Mouse (Mus musculus): ENCODE results near the gene Churc1. TPM values are rescaled to one million over a fixed set of nuclear protein-coding genes. Genes with fewer than 3 reads are reported as not detected.
"Not testable (repeated sequence)": the region's sequence is repeated elsewhere in the genome, so short reads cannot be mapped to it uniquely, and the experiment has no call there.

The Churc1 gene
- polyA plus RNA-seq, 1 experiment from 2014 or later = 129 TPM

DNA sequence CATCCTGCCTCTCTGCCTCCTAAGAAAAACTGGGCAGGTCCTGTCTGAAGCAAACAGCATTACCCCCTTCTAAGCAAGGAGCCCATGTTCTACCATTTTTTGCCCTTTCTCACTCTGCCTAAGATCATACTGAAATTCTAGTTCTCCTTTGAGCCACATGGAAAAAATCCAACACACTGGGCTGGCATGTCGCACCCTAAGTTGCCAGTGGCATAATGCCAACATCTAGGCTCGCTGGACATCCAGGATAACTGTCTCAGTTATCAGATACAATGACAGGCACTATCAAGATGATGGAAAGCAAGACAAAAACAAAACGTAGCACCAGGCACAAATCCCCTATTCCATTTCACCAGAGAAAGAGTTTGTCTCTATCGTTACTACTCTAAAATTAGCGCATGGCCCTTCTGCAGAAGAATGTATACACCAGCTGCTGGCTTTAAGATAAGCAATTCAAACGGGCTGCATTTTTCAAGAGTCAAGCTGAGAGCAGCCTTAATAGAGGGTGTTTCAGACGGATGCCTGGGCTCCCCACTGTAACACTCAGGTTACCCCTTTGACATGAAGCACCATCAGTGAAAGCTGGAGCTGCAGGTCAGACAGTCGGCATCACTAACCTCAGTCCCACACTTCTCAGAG, 25.2 kb downstream of the Churc1 start:
- Histone ChIP-seq H3K9ac (ENCODE audit: low read depth, low read length) (no peak overlapping the region), H3K4me1 (replicated peaks; ENCODE audit: control insufficient read depth, insufficient read depth, low read length) (no peaks in the 10 kb centered on the region), H3K27me3 (replicated peaks; ENCODE audit: control insufficient read depth, insufficient read depth, low read length) (no peaks in the 10 kb centered on the region), H3K27ac (ENCODE audit: low read depth, low read length) (no peak overlapping the region; the same call in 1 of the 2 replicates), H3K4me3 (ENCODE audit: low read depth, low read length) (no peak overlapping the region), H3K4me2 (replicated peaks; ENCODE audit: low read depth) (no peak overlapping the region), H3K36me3 (ENCODE audit: control insufficient read depth, insufficient read depth) (peaks cover 4% of the 10 kb centered on the region; the same call in 1 of the 2 replicates), H3K9me3 (ENCODE audit: control insufficient read depth) (no peaks in the 10 kb centered on the region)
- ATAC-seq = no peak
- TF ChIP-seq CTCF (IDR thresholded peaks at IDR 0.05; ENCODE audit: low read depth) = no peak
- WGBS = 38% methylated on average over 8 of the region's 8 CpGs

DNA sequence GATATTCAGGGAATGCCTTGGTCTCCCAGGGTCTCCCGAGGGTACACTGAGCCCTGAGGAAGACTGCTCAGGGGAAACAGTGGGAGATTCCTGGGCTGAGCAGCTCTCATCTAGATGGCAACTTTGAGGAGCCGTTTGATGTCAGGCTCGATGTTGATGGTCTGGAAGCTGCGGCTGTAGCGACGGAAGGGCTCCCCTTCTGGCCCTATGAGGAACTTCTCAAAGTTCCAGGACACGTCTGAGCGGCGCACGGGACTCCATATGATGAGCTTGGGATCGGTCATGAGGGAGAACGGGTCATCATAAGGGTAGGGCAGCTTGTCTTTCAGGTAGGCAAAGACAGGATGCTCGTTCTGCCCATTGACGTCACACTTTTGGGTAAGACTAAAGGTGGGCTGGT, 27.2 kb downstream of the Churc1 start:
- WGBS = 69% methylated on average over 14 of the region's 14 CpGs
- not testable (repeated sequence) for ATAC-seq; H3K9me3 ChIP-seq (ENCODE audit: control insufficient read depth); H3K4me1 ChIP-seq (replicated peaks; ENCODE audit: control insufficient read depth, insufficient read depth, low read length); H3K27ac ChIP-seq (ENCODE audit: low read depth, low read length); H3K9ac ChIP-seq (ENCODE audit: low read depth, low read length); H3K4me3 ChIP-seq (ENCODE audit: low read depth, low read length); H3K27me3 ChIP-seq (replicated peaks; ENCODE audit: control insufficient read depth, insufficient read depth, low read length); H3K4me2 ChIP-seq (replicated peaks; ENCODE audit: low read depth); H3K36me3 ChIP-seq (ENCODE audit: control insufficient read depth, insufficient read depth)
- TF ChIP-seq CTCF (IDR thresholded peaks at IDR 0.05; ENCODE audit: low read depth) = peak; percentile 32; the same call in 1 of the 2 replicates

DNA sequence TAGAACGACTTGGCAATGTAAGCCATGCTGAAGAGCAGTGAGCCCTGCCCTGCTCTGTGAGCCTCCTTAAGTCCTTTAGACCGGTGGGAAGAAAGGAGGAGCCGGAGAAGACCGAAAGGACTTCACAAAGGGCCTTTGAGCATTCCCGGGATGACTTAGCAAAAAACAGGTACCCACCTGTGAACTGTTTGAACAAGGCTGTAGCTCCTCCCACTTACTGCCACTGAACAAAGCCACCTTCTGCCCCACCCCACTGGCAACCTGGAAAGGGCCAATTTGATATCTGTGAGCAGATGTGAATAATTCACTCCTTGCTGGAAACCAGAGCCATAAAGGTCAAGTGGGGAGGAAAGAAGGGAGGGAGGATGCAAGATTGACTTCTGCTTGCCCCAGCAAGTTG, 30.0 kb downstream of the Churc1 start, which contains the start of gene Gpx2:
Gene Gpx2, minus strand, starts transcription at position 205 of the 400 bp plus-strand sequence.
- TF ChIP-seq CTCF (IDR thresholded peaks at IDR 0.05; ENCODE audit: low read depth) = no peak
- Histone ChIP-seq H3K27ac (ENCODE audit: low read depth, low read length) (peak within 1 kb of the TSS; percentile 11; the same call in 1 of the 2 replicates), H3K9ac (ENCODE audit: low read depth, low read length) (no peak within 1 kb of the TSS), H3K9me3 (ENCODE audit: control insufficient read depth) (no peaks in the 10 kb centered on the region), H3K27me3 (replicated peaks; ENCODE audit: control insufficient read depth, insufficient read depth, low read length) (no peaks in the 10 kb centered on the region), H3K36me3 (ENCODE audit: control insufficient read depth, insufficient read depth) (peaks cover 4% of the 10 kb centered on the region; the same call in 1 of the 2 replicates), H3K4me1 (replicated peaks; ENCODE audit: control insufficient read depth, insufficient read depth, low read length) (no peaks in the 10 kb centered on the region; the same call in 1 of the 2 replicates), H3K4me2 (replicated peaks; ENCODE audit: low read depth) (peak within 1 kb of the TSS; percentile 47), H3K4me3 (ENCODE audit: low read depth, low read length) (peak within 1 kb of the TSS; percentile 34)
- WGBS = 48% methylated on average over 5 of the region's 5 CpGs
- peak; percentile 64 for ATAC-seq

DNA sequence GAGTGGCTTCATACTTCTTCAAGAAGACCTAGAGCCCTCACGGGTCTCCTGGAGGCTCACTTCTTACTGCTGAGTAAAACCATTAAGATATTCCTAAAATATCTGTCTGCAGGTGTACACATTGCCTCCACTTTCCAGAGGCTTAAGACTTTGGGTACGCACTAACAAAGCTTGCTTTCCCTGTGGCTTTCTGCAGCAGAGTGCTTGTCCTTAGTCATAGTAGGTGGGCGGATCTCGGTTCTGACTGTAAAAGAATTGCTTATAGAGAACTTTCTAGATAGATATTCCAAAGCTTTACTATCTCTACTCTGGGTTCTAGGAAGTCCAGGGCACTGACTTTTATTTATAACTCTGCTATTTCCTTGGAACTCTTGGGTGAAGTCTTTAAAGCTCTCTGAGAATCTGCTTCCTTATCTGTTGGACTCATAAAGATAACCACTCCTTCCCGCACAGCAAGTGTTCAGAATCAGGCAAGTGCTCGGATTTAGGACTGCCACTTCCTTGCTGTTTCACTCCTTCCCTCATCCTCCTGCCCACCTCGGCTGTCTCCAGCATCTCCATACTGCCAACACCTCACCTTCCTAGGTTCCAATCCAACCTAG, 31.7 kb downstream of the Churc1 start:
- 45% methylated on average over 7 of the region's 7 CpGs for WGBS
- H3K27ac ChIP-seq (ENCODE audit: low read depth, low read length) = peak overlapping the region; percentile 58
- peak; percentile 25; the same call in 1 of the 2 replicates for ATAC-seq

DNA sequence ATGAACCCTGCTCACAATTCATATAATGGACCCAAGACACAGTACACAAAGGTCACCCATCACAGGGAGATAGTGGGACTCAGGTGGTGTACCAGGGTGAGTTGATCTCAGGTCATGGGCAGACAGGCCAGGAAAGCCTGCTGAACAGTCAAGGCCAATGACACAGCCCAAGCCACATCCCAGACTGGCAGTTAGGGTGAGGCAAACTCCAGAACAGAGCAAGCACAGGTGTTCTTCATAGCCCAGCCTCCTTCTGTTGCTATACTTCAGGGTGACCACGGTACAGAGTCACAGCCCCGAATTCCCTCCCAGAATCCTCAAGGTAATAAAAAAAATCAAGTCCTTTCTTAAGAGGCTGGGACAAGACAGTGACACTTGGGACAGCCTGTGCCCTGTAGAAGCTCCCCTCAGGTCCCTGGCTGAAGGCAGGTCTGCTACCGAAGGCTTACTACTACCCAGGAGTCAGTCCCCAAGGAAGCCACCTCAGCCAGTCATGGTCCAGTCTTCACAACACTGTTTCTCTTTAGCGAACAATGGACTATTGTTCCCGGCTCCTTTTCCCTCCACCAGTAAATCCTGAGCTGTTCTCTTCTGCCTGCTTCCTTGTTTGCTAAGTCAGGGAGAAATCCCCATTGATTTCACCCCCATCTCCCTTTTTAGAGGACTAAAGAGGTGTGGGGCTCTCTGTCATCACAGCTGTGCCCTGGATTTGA, 32.8 kb downstream of the Churc1 start:
- H3K9ac ChIP-seq (ENCODE audit: low read depth, low read length) = no peak overlapping the region
- peaks cover 2% of the 10 kb centered on the region; the same call in 1 of the 2 replicates for H3K36me3 ChIP-seq (ENCODE audit: control insufficient read depth, insufficient read depth)
- H3K4me3 ChIP-seq (ENCODE audit: low read depth, low read length) = no peak overlapping the region
- peak overlapping the region; percentile 50; the same call in 1 of the 2 replicates for H3K27ac ChIP-seq (ENCODE audit: low read depth, low read length)
- H3K9me3 ChIP-seq (ENCODE audit: control insufficient read depth) = no peaks in the 10 kb centered on the region
- no peaks in the 10 kb centered on the region; the same call in 1 of the 2 replicates for H3K4me1 ChIP-seq (replicated peaks; ENCODE audit: control insufficient read depth, insufficient read depth, low read length)
- 40% methylated on average over 5 of the region's 5 CpGs for WGBS
- TF ChIP-seq CTCF (IDR thresholded peaks at IDR 0.05; ENCODE audit: low read depth) = no peak
- H3K4me2 ChIP-seq (replicated peaks; ENCODE audit: low read depth) = peak overlapping the region; percentile 35; the same call in 1 of the 2 replicates
- no peaks in the 10 kb centered on the region for H3K27me3 ChIP-seq (replicated peaks; ENCODE audit: control insufficient read depth, insufficient read depth, low read length)
- ATAC-seq = peak; percentile 81

More for the DNA sequence above, 31.7 kb downstream of the Churc1 start:
- no peaks in the 10 kb centered on the region; the same call in 1 of the 2 replicates for H3K4me1 ChIP-seq (replicated peaks; ENCODE audit: control insufficient read depth, insufficient read depth, low read length)
- peak overlapping the region; percentile 35 for H3K4me2 ChIP-seq (replicated peaks; ENCODE audit: low read depth)
- H3K27me3 ChIP-seq (replicated peaks; ENCODE audit: control insufficient read depth, insufficient read depth, low read length) = no peaks in the 10 kb centered on the region
- no peak overlapping the region for H3K9ac ChIP-seq (ENCODE audit: low read depth, low read length)
- H3K36me3 ChIP-seq (ENCODE audit: control insufficient read depth, insufficient read depth) = peaks cover 3% of the 10 kb centered on the region; the same call in 1 of the 2 replicates
- no peak overlapping the region for H3K4me3 ChIP-seq (ENCODE audit: low read depth, low read length)
- H3K9me3 ChIP-seq (ENCODE audit: control insufficient read depth) = no peaks in the 10 kb centered on the region
- TF ChIP-seq CTCF (IDR thresholded peaks at IDR 0.05; ENCODE audit: low read depth) = no peak

DNA sequence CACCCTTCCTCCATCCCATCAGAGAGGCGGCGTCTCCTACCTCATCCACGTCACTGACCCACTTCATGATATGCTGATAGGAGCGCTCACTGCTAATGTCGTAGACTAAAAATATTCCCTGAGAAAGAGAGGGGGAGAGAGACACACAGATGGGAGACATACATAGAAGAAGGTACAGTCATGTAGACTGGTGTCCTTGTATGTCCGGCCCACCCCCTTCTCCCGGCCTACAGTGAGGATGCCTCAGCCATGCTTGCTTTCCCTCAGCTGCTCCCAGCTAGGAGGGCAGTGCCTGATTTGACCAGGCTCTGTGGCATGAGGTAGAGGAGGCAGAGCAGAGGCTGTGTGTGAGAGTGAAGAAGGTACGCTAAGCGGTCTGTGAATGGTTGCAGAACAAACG, 37.7 kb downstream of the Churc1 start:
- H3K27me3 ChIP-seq (replicated peaks; ENCODE audit: control insufficient read depth, insufficient read depth, low read length) = no peaks in the 10 kb centered on the region
- H3K4me2 ChIP-seq (replicated peaks; ENCODE audit: low read depth) = no peak overlapping the region
- ATAC-seq = no peak
- H3K9me3 ChIP-seq (ENCODE audit: control insufficient read depth) = no peaks in the 10 kb centered on the region
- no peak overlapping the region for H3K9ac ChIP-seq (ENCODE audit: low read depth, low read length)
- 93% methylated on average over 10 of the region's 10 CpGs for WGBS
- H3K4me1 ChIP-seq (replicated peaks; ENCODE audit: control insufficient read depth, insufficient read depth, low read length) = no peaks in the 10 kb centered on the region
- peaks cover 3% of the 10 kb centered on the region; the same call in 1 of the 2 replicates for H3K36me3 ChIP-seq (ENCODE audit: control insufficient read depth, insufficient read depth)
- H3K27ac ChIP-seq (ENCODE audit: low read depth, low read length) = no peak overlapping the region
- no peak overlapping the region for H3K4me3 ChIP-seq (ENCODE audit: low read depth, low read length)
- TF ChIP-seq CTCF (IDR thresholded peaks at IDR 0.05; ENCODE audit: low read depth) = no peak
